Mouse (Mus musculus): ENCODE measurements around the gene Foxo3. TPM values are rescaled to one million over a fixed set of nuclear protein-coding genes. Genes with fewer than 3 reads are reported as not detected.

Gene Foxo3
- polyA plus RNA-seq, 1 experiment from 2014 or later, result 7.0 TPM

DNA sequence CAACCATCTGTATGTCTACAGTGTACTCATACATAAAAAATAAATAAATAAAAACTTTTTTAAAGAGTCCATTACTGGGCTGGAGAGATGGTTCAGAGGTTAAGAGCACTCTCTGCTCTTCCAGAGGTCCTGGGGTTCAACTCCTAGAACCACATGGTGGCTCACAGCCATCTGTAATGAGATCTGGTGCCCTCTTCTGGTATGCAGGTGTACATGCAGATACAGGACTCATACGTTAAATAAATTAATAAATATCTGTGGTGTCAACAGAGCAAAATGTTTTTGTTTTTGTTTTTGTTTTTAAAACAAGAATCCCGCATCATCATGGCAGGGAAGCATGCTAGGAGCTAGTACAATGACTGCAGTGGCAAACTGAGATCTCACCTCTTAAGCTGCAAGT, 20.6 kb upstream of the Foxo3 start:
- WGBS, result 89% methylated on average over 2 of the region's 2 CpGs
- Histone ChIP-seq H3K27ac (no peak overlapping the region), H3K4me2 (no peak overlapping the region), H3K4me3 (replicated peaks) (no peak overlapping the region), H3K9ac (no peak overlapping the region), H3K36me3 (no peaks in the 10 kb centered on the region), H3K4me1 (peaks cover 5% of the 10 kb centered on the region), H3K27me3 (no peaks in the 10 kb centered on the region), H3K9me3 (replicated peaks) (peaks cover 7% of the 10 kb centered on the region; the same call in 1 of the 2 replicates)
- ATAC-seq (replicated peaks; ENCODE audit: low FRiP score), result no peak

DNA sequence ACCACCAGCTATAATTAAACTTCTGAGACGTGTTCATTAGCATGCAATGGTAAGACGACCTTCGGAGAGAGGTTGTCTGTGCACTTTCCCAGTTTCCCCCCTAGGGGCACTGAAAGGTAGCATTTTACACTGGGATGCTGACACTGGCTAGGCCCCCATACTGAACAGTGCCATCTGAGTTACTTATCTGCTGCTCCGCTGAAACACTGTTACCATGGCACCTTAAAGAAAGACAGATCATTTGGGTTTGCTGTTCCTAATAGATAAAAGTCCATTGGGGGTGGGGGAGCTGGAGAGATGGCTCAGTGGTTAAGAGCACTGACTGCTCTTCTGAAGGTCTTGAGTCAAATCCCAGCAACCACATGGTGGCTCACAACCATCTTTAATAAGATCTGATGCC, 20.0 kb upstream of the Foxo3 start:
- no peak overlapping the region for H3K9ac ChIP-seq
- H3K27ac ChIP-seq, result no peak overlapping the region
- no peaks in the 10 kb centered on the region for H3K36me3 ChIP-seq
- no peak overlapping the region for H3K4me3 ChIP-seq (replicated peaks)
- H3K4me1 ChIP-seq, result peaks cover 5% of the 10 kb centered on the region
- peaks cover 7% of the 10 kb centered on the region; the same call in 1 of the 2 replicates for H3K9me3 ChIP-seq (replicated peaks)
- H3K4me2 ChIP-seq, result no peak overlapping the region
- no peaks in the 10 kb centered on the region for H3K27me3 ChIP-seq
- WGBS, result 58% methylated on average over 4 of the region's 4 CpGs
- ATAC-seq (replicated peaks; ENCODE audit: low FRiP score), result no peak

DNA sequence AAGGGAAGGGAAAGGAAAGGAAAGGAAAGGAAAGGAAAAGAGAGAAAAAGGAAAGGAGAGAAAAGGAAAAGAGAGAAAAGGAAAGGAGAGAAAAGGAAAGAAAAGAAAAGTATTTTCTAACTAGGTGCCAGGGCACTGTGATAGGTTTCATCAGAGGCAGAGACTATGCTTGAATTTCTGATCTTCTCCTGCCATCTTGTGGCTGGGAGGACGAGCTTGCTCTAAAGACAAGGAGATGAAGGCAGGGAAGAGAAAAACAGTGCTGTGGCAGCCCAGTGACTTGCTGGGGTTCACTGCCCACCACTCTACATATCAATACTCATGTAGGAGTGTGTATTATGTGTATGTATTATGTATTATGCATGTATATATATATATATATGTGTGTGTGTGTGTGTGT, 18.5 kb upstream of the Foxo3 start:
- Histone ChIP-seq H3K4me1 (peaks cover 2% of the 10 kb centered on the region), H3K9ac (no peak overlapping the region), H3K4me3 (replicated peaks) (no peak overlapping the region), H3K36me3 (no peaks in the 10 kb centered on the region), H3K27me3 (no peaks in the 10 kb centered on the region), H3K27ac (no peak overlapping the region), H3K4me2 (no peak overlapping the region), H3K9me3 (replicated peaks) (peaks cover 7% of the 10 kb centered on the region; the same call in 1 of the 2 replicates)
- ATAC-seq (replicated peaks; ENCODE audit: low FRiP score), result no peak
- 0% methylated on average over 1 of the region's 1 CpGs for WGBS

DNA sequence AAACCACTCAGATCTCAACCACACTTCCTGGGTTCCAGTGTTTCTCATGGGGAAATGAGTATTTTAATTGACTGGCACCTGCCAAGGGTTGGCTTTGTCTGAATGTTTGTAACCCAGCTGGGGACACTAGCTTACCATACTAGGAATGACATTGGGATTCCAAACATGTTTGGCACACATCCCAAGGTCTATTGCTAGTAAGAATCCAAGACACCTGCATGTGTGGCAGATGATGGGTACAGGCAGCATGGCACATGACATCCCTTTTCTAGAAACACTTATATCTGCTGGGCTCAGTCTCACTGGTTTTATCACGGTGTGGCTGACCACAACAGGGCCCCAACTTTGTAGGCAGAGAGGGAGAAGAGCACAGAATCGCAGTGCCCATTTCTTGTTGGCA, 17.8 kb upstream of the Foxo3 start:
- H3K9me3 ChIP-seq (replicated peaks), result peaks cover 7% of the 10 kb centered on the region; the same call in 1 of the 2 replicates
- no peaks in the 10 kb centered on the region for H3K4me1 ChIP-seq
- no peak overlapping the region for H3K4me3 ChIP-seq (replicated peaks)
- no peak overlapping the region for H3K4me2 ChIP-seq
- H3K36me3 ChIP-seq, result no peaks in the 10 kb centered on the region
- H3K27ac ChIP-seq, result no peak overlapping the region
- H3K27me3 ChIP-seq, result no peaks in the 10 kb centered on the region
- WGBS, result 69% methylated on average over 2 of the region's 2 CpGs
- no peak for ATAC-seq (replicated peaks; ENCODE audit: low FRiP score)
- H3K9ac ChIP-seq, result no peak overlapping the region

DNA sequence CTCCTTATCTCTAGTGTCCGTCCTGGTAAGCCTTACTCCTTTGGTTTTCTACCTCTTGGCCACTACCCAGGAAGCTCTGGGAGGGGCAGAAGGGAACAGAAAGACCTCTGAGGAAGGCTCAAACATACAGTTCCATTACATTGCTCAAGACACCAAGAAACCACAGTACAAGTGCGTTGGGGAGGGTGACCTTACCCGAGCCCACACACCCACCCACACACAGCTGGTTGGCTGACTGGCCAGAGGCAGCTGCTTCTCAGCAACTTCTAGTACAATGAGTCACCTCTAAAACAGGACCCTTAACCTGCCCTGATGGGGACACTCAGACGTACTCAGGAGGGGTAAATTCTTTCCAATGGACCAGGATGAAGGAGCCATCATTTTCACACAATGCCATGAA, 17.3 kb upstream of the Foxo3 start:
- 38% methylated on average over 4 of the region's 4 CpGs for WGBS
- H3K4me2 ChIP-seq, result no peak overlapping the region

DNA sequence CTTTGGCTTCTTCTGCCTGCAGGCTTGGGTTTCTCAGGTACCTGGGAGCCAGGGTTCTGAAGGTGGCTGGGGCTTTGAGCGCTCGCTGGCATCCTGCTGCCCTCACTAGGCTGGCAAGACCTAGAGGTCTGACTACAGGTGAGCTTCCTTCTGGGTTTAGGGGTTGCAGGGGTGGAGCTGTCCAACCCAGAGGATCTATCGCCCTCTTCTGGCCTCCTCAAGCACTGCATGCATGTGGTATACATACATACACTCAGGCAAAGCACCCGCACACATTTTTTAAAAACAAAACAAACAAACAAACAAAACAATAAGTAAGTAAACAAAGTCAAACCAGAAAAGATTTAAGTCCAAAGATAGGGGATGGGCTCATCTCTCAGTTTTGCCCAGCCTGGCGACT, 14.8 kb upstream of the Foxo3 start:
- Histone ChIP-seq H3K27me3 (no peaks in the 10 kb centered on the region), H3K4me2 (no peak overlapping the region), H3K9me3 (replicated peaks) (0 out of 2 replicates have a peak, but pooled peaks cover 2% of the 10 kb centered on the region), H3K9ac (no peak overlapping the region), H3K4me1 (no peaks in the 10 kb centered on the region), H3K4me3 (replicated peaks) (no peak overlapping the region), H3K36me3 (no peaks in the 10 kb centered on the region), H3K27ac (no peak overlapping the region)
- WGBS, result 70% methylated on average over 5 of the region's 5 CpGs
- ATAC-seq (replicated peaks; ENCODE audit: low FRiP score), result no peak

More for the DNA sequence above, 17.3 kb upstream of the Foxo3 start:
- Histone ChIP-seq H3K9ac (no peak overlapping the region), H3K27ac (no peak overlapping the region), H3K4me3 (replicated peaks) (no peak overlapping the region), H3K4me1 (no peaks in the 10 kb centered on the region), H3K27me3 (no peaks in the 10 kb centered on the region), H3K9me3 (replicated peaks) (peaks cover 7% of the 10 kb centered on the region; the same call in 1 of the 2 replicates), H3K36me3 (no peaks in the 10 kb centered on the region)
- ATAC-seq (replicated peaks; ENCODE audit: low FRiP score), result no peak

DNA sequence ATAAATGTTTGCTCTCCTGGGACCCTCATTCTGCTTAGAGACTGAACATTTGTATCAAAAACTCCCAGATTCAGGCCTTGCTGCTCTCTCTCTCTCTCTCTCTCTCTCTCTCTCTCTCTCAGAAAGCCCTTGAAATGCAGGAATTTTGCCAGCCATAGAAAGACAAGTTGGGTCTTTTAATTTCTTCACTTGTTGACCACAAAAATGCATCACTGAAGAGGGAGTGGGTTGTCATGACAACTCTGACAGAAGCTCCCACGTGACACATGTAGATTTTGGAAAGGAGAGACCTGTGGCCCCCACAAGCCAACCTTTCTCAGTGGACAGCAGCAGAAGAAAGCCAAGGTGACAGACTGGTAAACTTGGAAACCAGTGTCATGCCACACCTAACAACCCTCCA, 11.1 kb upstream of the Foxo3 start:
- H3K27me3 ChIP-seq, result no peaks in the 10 kb centered on the region
- WGBS, result 50% methylated on average over 1 of the region's 1 CpGs
- H3K9ac ChIP-seq, result no peak overlapping the region
- no peak overlapping the region for H3K4me2 ChIP-seq
- no peaks in the 10 kb centered on the region for H3K36me3 ChIP-seq
- no peaks in the 10 kb centered on the region for H3K4me1 ChIP-seq
- no peak overlapping the region for H3K27ac ChIP-seq
- H3K4me3 ChIP-seq (replicated peaks), result no peak overlapping the region
- peaks cover 14% of the 10 kb centered on the region for H3K9me3 ChIP-seq (replicated peaks)
- no peak for ATAC-seq (replicated peaks; ENCODE audit: low FRiP score)

DNA sequence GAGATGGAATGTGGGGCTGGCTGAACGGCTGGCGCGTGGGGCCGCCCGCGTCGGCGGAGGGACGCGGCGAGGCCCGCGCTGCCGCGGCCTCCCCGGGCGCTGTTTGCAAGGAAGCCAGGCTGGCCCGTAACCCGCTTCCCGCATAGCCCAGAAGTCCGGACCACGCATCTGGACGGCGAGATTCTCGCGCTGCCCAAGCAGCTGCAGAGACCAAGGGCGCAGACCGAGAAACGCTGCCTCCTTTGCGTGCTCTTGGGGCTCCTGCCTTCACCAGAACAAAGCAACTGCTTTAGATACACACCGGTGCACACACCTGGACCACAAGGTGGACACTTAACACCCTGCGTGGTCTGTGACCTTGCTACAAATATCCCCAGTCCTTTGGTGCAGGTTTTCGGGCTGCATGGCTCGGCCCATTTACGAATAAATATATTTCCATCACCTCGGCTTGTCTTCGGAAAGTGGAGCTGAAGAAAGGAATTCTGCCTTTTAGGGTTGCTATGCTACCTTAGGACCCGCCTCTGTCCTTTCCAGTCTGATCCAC, 1.8 kb upstream of the Foxo3 start:
- H3K4me3 ChIP-seq (replicated peaks), result peak overlapping the region; percentile 83
- no peak for ATAC-seq (replicated peaks; ENCODE audit: low FRiP score)
- no peaks in the 10 kb centered on the region for H3K27me3 ChIP-seq
- peak overlapping the region; percentile 60 for H3K9ac ChIP-seq
- H3K27ac ChIP-seq, result peak overlapping the region; percentile 98
- peak overlapping the region; percentile 93 for H3K4me2 ChIP-seq
- WGBS, result under 1% methylated on average over 38 of the region's 38 CpGs
- H3K9me3 ChIP-seq (replicated peaks), result no peaks in the 10 kb centered on the region
- H3K4me1 ChIP-seq, result peaks cover 26% of the 10 kb centered on the region
- peaks cover 1% of the 10 kb centered on the region; the same call in 1 of the 2 replicates for H3K36me3 ChIP-seq

DNA sequence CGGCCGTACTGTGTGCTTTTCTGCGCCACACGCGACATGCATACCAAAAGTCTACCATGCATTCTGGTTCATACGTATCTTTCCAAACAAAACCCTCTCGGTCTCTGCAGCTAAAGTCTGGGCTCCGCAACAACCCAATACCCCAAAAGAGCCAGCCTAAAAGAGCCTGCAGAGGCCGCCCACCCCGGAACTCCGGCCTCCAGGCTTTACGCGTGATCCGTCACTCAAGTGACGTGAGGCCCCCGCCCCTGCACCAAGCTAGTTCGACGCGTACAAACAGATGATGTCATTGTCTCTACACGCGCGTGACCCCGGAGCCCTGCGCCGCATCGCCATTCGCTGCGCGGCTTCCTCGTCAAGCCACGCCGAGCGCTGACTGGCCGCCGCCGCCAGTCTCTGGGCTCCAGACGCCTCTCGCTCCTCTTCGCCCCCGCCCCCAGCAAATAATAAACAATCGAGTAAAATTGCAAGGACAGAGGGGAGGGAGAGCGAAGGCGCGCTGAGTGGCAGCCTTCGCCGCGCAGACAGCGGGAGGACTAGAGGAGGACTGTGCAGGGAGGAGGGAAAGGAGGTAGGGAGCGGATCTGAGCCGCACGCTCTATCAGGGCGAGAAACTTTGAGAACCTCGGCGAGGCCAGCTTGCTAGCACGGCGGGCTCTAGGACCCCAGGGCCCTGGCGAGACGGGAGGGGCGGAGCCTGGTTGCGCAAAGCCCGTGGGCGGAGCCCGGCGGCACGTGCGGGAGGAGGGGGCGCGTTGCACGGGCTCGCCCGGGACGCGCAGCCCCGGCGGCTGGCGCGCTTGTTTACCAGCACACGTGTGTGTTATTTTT, 1.1 kb upstream of the Foxo3 start:
- H3K27ac ChIP-seq, result peak overlapping the region; percentile 98
- under 1% methylated on average over 78 of the region's 78 CpGs for WGBS
- H3K4me1 ChIP-seq, result peaks cover 29% of the 10 kb centered on the region
- ATAC-seq (replicated peaks; ENCODE audit: low FRiP score), result peak; percentile 92
- H3K36me3 ChIP-seq, result peaks cover 5% of the 10 kb centered on the region; the same call in 1 of the 2 replicates
- no peaks in the 10 kb centered on the region for H3K27me3 ChIP-seq
- no peaks in the 10 kb centered on the region for H3K9me3 ChIP-seq (replicated peaks)
- H3K4me2 ChIP-seq, result peak overlapping the region; percentile 93
- H3K4me3 ChIP-seq (replicated peaks), result peak overlapping the region; percentile 83
- H3K9ac ChIP-seq, result peak overlapping the region; percentile 79

DNA sequence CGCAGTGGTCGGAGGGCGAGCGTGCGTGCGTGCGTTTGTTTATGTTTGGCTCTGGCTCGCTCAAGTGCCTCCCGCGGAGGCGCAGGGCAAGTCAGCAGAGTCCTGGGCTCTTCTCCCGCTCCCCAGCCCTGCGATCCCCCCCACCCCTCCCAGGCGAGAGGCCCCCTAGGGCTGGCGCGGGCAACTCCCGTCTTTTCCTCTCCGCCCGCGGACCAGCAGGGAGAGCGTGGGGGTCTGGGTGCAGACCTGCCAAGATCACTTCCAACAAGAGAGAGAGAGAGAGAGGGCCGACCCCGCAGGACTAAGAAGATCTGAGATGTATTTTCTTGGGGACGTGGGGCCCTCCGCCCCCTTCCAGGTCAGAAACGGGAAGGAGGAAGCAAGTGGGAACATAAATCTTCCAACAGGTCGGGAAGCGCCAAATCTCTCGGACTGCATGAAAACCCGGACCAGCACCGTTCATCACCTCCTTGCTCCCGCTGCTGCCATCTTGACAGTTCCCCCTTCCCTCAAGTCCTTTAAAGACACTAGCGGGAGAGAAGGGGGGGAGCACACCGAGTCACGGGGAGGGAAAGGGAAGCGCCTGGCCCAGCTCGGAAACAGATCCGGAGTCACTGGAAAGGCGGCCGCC, 569 bp downstream of the Foxo3 start:
- peaks cover 7% of the 10 kb centered on the region; the same call in 1 of the 2 replicates for H3K36me3 ChIP-seq
- peak overlapping the region; percentile 98 for H3K27ac ChIP-seq
- peaks cover 45% of the 10 kb centered on the region for H3K4me1 ChIP-seq
- H3K27me3 ChIP-seq, result no peaks in the 10 kb centered on the region
- under 1% methylated on average over 35 of the region's 40 CpGs for WGBS
- H3K4me2 ChIP-seq, result peak overlapping the region; percentile 93
- peak overlapping the region; percentile 83 for H3K4me3 ChIP-seq (replicated peaks)
- no peaks in the 10 kb centered on the region for H3K9me3 ChIP-seq (replicated peaks)
- peak overlapping the region; percentile 79 for H3K9ac ChIP-seq
- no peak; the same call in 1 of the 2 replicates for ATAC-seq (replicated peaks; ENCODE audit: low FRiP score)

DNA sequence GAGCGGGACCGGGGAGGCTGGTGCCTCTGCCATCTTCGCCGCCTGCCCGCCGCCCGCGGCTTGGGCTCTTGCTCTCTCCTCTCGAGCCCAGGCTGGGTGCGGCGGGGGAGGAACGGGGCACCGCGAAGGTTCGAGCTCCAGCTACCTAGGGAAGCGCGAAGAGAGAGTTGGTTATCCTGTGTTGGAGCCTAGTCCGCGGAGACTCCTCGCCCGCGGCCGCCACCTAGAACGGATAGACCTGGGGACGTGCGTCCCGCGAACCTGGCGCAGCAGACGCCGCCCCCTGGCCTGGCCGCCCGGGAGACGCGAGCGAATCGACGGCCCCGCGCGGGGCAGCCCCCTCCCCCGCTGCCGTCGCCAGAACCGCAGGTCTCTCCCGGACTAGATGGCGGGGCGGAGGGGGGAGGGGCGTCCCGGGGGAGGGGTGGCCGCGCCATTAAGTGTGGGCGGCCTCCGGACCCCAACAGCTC, 1.1 kb downstream of the Foxo3 start:
- Histone ChIP-seq H3K4me2 (peak overlapping the region; percentile 93), H3K9me3 (replicated peaks) (no peaks in the 10 kb centered on the region), H3K4me1 (peaks cover 49% of the 10 kb centered on the region), H3K27ac (peak overlapping the region; percentile 98), H3K9ac (peak overlapping the region; percentile 79), H3K27me3 (no peaks in the 10 kb centered on the region), H3K4me3 (replicated peaks) (peak overlapping the region; percentile 83), H3K36me3 (peaks cover 7% of the 10 kb centered on the region; the same call in 1 of the 2 replicates)
- ATAC-seq (replicated peaks; ENCODE audit: low FRiP score), result no peak
- under 1% methylated on average over 54 of the region's 54 CpGs for WGBS

All from kidney, embryonic 15.5 days (tissue).